Mouse (Mus musculus) ZHBTc4 (cell line): ENCODE data around the gene Mettl9.

Experiments
- DNase-seq: peaks from one replicate; pipeline ENCODE4 v3.0.0-alpha.2; 2011; ENCODE audit warnings: low read depth, low spot score

The Mettl9 gene

DNA sequence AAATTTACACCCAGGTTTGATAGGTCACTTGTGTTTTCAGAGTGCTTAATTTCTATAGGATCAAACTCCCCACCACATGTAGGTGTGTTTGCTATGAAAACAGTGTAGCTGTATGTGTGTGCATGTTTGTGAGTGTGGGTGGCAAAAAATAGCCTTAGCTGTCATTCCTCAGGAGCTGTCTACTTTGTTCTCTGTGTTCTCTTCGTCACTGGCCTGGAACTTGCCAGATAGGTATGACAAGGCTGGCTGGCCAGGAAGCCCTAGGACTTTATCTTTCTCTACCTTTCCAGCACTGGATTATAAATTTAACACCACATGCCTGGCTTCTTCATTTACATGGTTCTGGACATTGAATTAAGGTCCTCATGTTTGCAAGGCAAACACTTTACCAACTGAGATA is 10.0 kb downstream of the Mettl9 start:
- no peak for DNase-seq

DNA sequence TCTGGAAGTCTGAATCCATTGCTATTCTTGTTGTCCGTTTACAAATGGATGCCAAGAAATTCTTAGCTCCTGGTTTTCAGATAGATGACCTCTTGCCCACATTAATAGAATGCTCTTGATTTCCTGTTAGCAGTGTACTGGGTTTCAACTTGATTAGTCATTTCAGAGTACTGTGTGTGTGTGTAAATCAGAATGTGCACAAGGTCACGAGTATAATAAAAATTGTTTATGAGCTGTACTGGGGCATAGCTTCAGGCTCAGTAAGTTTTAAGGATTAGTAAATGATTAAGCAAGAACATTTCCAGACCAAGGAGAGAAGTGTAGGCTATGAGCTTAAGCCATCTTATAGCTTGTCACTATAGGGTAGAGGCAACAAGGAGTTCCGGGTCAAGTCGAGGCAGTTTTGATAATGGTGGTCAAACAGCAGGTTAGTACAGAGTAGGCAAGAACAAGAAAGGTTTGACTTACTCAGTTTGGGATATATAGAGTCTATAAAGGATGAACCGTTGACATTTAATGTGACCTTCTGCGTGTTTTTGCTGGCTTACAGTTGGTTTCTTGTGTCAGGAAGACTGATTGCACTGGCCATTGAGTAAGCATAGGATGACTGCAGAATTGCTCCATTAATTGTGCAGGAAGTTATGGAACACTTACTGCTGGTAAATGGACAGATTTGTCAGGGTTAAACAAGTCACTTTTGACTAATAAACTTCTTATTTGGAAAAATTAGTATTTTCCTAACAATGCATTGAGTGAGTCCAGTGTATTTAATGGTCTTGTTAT is 11.6 kb downstream of the Mettl9 start:
- no peak for DNase-seq

DNA sequence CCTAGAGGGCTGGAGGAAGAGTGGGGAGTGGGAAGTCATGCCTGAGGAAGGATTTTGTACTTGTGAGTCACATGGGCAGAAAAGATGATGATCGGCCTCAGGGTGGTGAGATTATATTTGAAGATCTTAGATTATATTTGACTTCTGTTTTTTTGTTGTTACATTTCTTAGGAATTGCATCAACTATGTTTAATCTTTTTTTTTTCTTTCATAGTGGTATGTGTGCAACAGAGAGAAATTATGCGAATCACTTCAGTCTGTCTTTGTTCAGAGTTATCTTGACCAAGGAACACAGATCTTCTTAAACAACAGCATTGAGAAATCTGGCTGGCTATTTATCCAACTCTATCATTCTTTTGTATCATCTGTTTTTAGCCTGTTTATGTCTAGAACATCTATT is 13.4 kb downstream of the Mettl9 start:
- no peak for DNase-seq

DNA sequence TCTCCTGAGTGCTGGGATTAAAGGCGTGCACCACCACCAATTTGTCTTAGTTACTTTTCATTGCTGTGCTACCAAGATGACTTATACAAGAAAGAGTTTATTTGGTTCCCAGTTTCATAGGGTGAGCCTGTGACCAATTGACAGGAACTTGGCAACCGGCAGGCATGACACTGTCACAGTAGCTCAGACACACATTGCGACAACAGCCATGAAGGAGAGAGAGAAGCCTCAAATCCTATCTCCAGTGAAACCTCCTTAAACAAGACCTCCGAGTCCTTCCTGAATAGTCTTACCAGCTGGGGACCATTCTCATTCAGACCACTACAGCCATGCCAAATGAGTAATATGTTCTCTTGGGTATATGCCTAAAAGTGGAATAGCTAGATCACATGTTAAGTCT is 18.8 kb downstream of the Mettl9 start:
- no peak for DNase-seq

DNA sequence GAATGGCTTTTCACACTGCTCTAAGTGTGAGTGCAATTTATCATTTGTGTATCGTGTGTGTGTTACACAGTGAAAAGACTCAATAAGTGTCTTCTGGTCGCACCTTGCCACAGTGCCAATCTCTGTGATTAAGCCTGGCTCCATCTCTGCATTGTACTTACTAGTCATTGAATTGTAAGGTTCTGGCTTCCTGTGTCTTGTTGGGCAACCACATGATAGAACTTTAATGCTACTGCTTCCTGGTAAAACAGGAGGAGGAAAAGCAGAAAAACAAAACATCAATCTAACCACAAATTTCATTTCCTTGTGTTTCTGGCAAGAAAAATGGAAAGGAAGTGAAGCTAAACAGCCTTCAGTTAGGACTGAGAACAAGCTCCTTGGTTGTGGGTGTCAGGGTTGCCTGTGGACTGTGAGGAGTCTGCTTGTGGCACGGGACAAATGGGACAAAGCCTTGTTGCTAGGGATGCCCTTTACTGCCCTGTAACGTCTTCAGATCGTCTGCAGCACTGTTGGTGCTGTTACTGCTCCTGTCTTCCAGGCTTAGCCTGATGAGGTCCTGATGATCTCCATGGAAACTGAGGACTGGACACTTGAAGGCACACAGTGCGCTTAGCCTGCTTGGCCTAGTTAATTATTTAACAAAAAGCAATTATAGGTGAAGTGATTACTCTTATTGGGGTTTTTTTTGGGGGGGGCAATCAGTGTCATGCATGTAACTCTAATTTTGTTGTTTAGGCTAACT is 25.4 kb downstream of the Mettl9 start:
- no peak for DNase-seq

DNA sequence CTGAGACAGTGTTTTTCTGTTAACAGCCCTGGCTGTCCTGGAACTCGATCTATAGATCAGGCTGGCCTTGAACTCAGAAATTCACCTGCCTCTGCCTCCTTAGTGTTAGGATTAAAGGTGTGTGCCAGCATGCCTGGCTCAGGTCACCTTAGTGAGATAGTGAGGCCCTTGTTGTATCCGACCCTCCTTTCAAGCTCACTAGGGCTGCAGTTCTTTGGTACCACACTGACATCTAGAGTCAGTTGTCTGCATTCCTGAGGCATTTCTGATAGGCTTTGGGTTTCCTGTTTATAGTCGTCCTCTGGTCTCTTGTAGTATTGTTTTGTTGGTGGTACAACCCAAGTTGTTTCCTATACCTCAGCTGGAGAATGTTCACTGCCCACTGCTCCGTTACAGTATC is 30.1 kb downstream of the Mettl9 start:
- DNase-seq = no peak

DNA sequence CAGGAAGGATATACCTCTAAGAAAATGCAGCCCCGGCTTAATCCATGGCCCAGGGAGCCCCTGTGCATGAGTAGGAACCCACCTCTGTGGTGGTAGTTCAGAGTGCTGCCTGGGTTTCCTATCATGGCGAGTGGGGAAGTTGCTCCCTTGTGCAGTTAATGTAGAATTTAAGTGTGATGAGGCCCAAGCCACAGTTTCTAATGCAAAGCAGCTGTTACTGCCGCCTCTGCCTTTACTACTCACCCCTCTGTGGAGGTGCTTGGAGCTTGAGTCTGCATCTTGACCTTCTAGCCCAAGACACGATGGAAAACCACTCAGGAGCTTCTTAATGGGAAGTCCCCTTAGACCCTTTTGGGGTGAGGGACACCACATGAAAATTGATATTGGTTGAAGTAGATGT is 37.0 kb downstream of the Mettl9 start:
- no peak for DNase-seq

DNA sequence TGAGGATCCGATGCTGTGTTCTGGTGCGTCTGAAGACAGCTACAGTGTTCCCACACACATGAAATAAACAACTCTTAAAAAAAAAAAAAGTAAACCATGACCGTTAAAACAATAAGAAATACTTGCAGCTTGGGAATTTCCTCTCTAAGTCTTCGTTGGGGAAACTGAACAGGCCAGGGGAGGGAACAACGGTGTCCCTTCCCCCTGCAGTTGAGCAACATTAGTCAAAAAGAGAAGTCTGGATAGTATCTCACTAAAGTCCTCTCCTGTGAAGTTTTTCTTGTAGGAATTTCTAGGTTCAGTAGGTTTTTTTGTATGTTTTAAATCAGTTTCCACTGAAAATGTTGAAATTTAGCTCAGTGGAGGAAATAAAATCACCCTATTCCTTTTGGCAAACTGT is 38.3 kb downstream of the Mettl9 start:
- no peak for DNase-seq

DNA sequence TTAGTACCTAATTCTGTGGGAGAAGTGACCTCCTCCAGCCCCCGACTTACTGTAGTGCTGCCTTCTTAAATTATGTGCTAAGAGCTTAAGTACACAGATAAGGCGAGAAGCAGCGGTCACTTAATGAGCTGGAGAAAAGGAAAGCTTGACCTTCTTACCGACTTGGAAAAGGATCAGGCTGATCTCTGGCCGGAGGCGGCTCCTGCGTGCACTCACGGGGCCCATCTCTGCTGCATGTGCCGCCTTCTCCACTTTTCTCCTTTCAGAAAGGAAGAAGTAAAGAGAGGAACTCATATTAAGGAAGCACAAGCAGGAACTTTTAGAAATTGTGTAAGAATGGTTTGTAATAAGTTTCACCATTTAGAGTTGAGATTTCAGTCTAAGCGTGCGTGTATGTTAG is 40.0 kb downstream of the Mettl9 start, which contains the start of gene Igsf6:
TSS of gene Igsf6 (minus strand) at position 292 of the 400 bp plus-strand sequence.
- DNase-seq = no peak

DNA sequence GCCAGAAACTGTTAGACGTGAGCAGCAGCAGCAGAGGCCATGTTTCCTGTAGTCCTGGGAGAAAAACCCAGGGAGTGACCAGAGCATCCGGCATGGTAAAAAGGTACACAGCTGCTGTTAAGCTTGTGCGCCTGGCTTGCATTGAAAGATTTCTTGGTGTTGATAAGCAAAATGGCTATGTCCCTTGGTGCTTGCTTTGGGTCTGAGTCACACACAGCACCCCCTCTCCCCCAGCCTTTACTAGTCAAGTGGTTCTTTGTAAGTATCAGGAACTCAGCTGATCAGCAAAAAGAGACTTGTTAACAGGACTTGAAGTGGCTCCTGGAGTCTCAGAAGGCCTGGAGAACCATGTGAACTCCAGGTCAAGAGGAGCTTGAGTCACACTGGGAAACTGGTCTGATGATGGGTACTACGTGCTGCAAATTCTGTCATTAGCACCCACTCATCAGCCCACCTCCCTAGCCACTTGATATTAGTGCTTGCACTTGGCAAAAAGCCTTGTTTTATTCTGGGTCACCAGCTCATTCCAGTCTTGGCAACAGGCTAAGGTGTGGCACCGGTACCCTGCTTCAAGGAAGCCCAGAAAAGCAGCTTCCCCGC is 40.7 kb downstream of the Mettl9 start:
- no peak for DNase-seq

DNA sequence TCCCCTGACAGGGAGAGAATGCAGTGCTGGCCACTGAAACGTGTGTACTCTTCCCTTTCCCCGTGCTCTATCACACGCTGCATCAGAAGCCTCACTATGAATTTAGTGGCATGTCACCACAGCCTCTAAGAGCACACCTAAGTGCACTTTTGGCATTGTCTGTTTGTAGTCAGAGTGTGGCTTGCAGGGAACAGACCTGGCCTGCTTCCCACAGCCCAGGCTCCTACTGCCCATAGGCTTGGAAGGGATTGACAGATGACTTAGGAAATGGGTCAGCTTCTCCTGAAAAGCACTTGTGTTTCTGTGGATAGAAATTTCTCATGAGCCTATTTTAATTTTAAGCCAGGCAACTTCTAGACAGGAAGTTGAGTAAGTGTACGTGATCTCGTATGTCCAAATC is 41.2 kb downstream of the Mettl9 start:
- no peak for DNase-seq

DNA sequence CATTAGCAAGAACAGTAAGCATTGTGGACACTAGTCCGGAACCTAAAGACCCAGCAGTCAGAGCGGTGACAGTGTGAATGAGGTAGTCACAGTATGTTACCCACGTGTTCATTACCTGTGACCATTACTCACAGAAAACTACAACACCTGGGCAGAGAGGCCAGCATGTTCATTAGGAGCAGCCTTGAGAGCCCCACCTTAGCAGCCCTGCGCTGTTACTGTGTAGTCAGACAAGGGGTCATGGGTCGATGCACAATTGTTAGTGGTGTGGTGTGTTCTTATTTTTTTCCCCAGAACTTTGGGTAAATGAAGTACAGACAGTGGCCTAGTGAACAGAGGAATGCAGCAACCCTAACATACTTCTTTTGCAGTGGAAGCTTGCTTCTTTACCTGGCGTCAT is 43.1 kb downstream of the Mettl9 start:
- no peak for DNase-seq

DNA sequence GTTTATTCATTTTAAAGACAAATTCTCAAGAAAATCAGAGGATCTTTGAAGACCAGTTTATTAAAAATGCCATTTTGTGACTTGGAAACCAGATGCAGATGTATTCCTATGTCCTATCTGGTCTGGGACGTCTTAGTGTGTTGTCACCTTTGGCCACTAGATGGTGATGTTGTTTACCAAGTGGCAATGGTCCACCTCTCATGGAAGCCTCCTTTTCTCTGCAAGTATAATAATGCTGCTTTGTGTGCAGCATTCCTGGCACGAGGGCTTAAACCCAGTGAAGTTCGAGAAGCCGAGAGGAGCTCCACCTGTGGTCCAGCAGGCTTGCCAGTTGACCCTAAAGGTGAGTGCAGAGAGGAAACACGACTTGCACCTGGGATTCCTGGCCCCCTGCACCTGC is 43.6 kb downstream of the Mettl9 start:
- peak; percentile 77 for DNase-seq

DNA sequence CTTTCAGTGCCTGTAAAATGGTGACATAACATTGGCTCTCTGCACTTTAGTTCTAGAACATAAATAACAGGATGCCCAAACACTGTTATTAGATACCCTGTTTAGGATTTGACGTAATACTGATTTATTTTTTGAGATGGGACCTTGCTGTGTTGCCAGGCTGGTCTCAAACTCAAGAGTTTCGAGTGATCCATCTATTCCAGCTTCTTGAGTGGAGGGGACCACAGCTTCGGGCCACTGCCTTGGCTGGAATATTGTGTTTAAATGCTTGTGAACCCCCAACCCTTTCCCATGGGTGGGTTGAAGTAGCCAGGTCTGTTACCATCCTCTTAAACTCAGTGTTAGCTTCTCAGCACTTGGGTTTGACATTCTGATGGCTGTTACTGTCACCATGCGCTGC is 47.1 kb downstream of the Mettl9 start, which contains the start of gene Otoa:
TSS of gene Otoa (plus strand) at position 301 of the 400 bp plus-strand sequence.
- DNase-seq = no peak

DNA sequence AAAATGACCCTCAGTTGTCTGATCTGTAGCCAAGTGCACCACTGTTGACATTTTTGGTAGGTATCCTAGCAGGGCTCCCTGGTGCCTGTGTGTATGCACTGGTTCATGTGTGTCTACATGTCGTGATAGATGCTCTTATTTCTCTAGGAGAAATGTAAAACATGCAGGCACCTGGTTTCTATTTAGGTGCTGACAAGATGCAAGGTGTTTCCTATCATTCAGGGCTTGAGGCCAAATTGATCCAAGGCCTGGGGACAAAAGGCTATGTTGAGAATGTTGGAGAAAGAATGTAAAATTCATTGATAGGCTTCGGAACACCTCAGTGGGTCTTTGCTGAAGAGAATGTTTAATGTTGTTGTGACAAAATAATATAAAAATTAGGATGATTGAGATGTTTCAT is 47.6 kb downstream of the Mettl9 start:
- DNase-seq = no peak

DNA sequence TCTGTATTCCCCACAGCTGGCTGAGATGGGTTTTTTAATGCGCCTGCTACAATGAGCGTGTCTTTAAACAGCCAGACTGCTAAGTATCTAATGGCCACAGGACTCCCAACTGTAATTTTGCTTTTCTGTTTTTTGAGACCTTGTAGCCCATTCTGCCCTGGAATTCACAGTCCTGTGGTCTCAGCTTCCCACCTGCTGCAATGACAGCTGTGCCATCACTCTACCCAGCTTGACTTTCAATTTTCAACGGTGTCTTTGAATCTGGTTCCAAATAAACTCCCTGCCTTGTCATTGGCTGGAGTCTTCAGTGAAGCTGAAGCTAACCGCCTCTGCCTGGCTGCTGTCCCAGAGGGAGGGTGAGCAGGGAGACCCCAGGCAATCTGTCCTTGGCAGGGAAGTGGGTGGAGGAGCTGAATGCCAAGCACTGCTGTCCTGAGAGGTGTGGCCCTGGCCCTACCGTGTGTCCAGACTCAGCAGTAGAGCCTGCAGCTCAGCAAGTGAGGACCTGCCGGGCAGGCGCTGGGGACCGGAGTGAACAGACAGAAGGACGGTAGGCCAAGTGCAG is 48.8 kb downstream of the Mettl9 start:
- DNase-seq = no peak

DNA sequence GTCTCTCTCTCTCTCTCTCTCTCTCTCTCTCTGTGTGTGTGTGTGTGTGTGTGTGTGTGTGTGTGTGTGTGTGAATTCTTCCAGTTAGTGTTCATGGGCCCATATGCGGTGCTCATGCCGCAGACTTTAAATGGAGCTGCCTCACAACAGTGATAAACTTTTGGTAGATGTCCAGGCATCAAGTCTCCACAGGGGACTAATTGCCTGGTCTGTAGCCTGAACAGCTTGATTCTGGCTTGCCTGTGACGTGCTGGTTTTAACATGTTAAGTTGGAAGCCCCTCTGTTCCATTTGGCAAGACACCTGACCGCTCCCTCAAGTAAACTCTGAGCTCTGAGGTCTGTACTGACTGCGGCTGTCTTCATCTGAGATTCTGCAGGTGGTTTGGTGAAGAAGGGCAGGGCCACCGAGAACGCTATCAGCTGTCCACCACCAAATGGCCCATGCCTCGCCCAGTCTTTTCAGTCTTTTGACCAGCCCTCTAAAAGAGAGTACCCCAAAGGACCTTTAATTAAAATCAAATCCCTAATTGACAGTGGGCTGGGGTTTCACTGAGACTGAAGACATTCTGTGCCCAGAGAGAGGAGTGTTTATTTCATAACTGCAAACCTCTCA is 50.7 kb downstream of the Mettl9 start:
- peak; percentile 20 for DNase-seq

DNA sequence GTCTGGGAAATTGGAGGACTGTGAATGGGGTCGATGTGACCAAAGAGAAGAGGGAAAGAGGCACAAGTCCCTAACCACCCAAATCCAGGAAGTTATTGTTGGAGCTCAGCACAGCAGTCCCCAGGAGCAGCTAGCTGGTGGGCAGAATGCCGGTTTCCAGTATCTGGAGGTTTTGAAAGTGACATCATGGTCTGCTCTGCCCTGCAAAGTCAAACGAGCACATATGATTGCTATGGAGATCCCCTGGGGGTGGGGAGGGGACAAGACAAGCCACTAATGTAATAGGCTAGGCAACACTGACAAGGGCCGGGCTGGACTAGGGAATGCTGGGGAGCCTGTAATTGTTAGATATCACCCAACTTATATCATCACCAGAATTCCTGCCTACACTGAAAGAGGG is 51.3 kb downstream of the Mettl9 start:
- no peak for DNase-seq

DNA sequence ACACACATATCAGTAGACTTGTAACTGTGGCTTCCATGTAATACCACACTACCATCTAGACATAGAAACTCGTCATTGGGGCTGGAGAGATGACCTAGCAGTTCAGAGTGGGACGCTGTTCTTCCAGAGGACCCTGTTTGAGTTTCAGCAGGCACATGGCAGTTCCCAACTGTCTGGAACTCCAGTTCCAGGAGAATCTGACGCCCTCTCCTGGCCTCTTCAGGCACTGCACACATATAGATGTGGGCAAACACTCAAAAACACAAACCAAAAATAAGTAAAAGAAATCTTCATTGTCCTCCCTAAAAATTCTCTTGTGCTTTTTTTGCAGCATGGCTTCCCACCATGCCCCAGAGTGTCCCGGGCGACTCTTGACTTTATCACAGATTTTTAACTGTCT is 54.5 kb downstream of the Mettl9 start:
- DNase-seq = peak; percentile 43

DNA sequence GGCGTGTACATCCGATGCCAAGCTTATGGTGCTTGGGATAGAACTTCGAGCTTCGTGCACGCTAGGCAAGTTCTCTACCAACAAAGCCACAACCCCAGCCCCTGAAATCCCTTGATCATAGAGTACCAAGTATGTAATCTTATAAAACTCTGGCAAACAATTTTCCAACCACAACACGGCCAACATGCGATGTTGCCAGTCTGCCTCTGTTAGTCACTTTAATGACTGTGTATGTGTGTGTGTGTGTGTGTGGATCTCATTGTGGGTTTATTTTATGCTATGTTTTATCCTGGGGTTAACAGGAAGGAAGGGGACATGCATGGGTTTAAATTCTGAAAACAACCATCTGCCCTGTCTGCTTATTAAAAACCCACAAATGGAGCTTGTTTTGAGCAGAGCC is 56.5 kb downstream of the Mettl9 start:
- no peak for DNase-seq

DNA sequence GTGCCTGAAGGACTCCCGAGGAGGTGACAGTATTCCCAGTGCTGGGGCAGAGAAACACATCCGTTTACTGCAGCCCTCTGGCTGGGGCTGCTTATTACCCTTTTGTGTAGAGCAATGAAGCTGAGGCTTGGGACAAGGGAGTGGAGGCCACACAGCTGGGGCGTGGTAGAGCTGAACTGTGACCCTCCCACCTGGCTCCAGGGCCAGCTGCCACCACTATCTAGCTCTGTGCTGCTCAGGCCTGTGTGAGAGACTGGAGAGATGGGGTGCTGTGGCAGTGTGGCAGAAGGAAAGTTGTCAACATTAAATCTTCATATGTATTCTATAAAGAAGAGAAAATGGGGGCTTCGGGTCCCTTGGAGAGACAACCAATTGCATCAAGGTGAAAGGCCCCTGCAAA is 58.8 kb downstream of the Mettl9 start:
- DNase-seq = peak; percentile 12
